Mouse (Mus musculus): ENCODE measurements around the gene Kif26b. TPM values are rescaled to one million over a fixed set of nuclear protein-coding genes. Genes with fewer than 3 reads are reported as not detected.

Gene Kif26b
- under 1 TPM in 1 of 2 experiments, not detected in 1; 0.04 TPM for polyA plus RNA-seq (2017; shearing (Covaris generic))

DNA sequence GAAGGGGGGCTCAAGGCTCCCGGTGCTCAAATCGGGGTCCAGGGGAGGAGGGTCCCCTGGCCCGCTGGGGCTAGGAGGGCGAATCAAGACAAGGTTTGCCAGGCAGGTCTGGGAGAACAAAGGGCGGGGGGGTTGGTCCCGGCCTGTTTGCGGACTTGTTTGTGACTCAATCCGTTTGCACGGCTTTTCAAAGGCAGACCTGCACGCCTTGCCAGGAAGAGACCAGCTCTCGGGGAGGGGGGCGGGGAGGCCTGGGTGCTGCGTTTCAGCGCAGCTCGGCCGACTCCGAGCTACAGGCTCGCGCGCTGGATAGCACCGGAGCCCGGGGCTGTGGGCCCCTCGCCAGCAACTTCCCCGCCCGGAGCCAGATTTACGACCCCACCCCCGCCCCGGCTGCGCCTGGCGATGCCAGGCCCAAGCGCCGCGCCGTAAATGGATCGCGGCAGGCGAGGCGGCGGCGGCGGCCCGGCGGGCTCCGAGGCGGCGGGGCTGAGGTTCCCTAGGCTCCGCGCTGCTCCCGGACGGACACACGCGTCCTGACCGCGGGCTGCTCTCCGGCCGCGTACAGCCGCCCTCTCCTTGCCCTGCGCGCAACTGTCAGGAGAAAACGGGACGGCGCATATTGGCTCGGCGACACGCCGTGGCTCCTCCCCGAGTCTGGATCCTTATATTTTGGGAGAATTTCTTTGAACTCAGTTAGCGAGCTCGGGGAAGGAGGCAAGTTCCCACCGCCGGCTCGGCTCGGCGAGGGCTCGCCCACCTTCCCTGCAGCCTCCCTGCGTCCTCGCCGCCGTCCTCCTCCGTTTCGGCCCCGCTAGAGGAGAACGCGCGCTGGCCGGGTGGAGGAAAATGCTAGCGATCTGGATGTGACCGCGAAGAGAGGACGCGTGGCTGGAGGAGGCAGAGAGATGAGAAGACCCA, at the start of gene Kif26b:
Gene Kif26b (plus strand): TSS at position 695 of the 921 bp plus-strand sequence.
- no peak for ATAC-seq

DNA sequence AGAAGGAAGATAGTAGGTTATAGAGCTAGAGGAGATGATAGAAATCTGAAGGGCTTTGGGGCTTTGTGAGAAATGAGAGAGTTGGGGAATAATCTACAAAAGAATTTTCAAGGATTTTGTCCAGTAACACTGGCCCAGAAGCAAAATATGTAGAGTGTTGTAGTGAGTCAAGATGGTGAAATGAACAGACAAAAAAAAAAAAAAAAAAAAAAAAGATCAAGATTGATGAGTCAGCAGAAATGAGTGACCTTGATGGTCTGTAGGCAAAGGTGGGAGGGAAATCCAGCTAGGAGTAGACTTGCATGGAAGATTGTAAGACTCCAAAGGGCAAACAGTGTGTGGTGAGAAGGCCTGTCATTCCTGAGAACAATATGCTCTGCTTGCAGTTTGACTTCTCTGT, 45.1 kb upstream of the Kif26b start:
- ATAC-seq = no peak

DNA sequence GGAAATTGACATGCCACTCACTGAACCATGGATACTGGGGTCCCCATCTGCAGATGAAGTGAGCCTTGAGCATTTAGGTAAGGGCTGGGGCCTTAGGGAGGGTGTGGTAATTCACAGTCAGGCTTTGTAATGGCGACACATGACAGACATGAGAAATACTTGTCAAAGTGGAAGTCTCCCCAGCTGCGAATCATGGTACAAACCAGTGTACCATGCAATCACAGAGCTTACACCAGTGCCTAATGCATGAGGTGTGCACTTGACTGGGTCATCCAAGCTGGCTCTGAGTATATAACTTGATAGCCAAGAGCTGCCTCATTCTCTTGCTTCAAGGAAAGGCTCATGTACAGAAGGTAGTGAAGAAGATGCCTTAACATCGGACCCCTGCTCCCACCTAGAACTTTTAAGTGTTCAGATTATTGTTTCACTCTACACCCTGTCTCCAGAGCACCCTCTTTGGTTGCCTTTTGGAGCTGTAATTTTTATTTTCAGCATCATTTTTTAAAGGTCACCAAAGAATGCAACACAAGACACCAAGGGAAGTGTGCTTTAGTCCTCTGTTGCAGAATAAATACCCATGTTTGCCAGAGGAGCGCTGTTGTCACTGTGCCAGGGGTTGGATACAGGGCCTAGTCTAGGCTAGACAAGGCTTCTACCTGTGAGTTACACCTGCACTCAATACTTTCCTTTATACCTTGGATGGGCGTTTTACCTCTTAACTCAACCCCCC, 43.6 kb upstream of the Kif26b start:
- no peak for ATAC-seq

DNA sequence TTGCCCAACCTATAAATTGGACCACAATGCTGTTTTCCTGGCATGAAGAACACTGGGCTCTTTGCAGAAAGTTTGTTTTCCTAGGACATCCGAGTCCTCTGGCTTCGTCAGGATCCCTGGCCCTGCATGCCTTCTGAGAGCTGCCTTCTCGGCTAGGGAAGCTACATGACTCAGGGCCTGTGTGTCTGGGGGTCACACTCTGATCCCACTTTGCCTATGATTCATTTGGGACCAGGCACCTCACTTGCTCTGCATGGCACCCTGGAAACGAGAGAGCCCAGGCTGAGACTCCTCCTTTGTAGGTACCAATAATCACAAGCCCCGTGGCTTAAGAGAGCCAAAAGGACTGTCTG, 43.1 kb upstream of the Kif26b start:
- no peak for ATAC-seq

DNA sequence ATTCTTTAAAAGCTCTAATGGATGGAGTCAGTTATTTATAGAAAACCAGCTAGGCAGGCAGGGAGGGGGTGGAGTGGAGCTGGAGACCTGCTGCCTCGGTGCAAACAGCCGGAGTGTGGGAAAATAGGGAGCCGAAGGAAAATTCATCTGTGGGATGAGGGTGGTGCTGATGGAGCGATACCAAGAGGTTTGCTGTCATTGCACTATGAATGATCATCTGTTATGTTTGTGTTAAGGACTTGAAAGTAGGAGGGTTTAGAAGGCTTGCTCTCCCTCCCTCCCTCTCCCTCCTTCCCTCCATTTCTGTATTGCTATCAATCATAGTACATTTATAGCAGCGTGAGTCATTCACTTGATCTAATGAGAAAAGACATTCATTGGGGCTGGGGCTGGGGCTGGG, 42.1 kb upstream of the Kif26b start:
- ATAC-seq = no peak

DNA sequence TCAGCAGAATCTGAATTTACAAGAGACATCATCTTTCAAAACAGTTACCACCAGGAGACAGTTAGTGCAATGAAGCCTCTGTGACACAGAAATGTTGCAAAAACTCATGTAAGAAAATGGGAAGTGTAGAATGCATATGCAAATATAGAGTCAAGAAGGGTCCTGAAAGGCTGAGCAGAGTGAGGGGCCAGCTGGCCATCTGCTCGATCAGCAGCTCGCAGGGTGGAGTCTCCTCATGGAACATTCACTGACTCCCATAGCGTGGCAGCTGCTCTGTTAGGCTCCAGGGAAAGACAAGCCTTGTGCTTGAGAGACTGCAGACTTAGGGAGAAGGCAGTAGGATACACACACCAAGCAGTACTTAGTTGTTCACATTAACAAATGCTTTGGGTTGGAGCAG, 39.8 kb upstream of the Kif26b start:
- ATAC-seq = no peak

DNA sequence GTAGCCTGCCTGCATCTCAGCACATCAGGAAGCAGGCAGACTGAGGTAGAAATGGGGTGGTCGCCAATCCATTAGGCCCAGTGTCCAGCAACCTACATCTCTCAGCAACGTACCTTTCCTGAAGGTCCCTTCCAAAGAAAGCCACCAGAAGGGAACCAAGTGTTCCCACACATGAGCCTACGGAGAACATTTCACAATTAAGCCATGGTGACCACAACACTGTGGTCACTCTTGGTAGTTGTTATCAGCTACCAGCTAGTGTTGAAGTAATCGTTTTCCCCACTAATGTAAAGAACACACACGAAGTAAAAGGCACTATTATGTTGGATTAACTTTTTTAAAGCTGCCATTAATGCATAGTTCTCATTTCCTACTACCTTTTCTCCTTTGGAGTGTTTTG, 37.2 kb upstream of the Kif26b start:
- no peak for ATAC-seq

DNA sequence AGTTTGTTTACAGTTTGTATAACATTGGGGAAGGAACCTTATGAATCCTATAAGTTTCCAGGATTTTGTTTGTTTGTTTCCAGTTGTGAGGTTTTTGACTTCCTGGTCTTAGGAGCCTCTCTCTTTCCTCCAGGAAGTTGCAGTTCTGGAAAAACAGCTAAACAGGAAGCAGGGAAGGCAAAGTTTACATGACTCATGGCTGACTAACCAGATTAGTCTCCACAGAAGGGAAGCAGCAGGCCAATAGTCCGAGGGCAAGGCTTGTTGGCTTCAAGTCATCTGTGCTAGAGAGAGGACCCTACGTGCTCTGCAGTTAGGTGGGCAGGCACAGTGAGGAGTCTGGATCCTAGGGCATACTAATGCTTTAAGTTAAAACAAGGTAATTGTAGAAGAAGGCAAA, 36.4 kb upstream of the Kif26b start:
- no peak for ATAC-seq

DNA sequence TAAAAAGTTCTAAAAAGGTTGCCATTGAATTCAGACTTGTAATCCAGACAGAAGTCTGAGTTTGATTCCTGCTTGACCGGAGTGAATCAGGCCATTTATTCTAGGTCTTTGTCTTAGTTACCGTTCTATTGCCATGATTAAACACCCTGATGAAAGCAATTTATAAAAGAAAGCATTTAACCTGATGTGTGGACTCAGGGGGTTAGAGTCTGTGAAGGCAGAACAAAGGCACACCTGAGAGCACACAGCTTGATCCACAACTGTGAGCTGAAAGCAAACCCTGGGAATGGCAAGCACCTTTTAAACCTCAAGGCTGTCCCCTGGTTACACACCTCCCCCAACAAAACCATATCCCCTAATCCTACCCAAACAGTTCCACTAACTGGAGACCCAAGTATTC, 32.7 kb upstream of the Kif26b start:
- ATAC-seq = no peak

DNA sequence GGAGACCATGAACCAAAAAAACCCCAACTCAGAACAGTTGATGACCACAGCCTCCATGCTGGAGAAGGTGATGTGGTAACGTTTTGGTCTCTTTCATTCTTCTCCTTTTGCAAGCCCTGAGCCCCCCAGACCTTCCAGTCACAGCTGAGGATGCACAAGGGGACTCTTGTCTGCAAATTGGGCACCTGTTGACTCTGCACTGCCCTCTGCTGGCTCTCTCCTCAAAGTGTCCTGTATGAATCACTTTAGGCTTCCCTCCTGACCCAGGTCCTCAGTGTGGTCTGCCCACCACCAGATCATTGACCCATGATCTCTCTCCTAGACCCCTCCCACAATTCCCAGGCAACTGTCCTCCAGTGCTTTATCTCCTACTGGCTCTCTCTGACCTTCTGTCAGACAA, 32.1 kb upstream of the Kif26b start:
- ATAC-seq = no peak

DNA sequence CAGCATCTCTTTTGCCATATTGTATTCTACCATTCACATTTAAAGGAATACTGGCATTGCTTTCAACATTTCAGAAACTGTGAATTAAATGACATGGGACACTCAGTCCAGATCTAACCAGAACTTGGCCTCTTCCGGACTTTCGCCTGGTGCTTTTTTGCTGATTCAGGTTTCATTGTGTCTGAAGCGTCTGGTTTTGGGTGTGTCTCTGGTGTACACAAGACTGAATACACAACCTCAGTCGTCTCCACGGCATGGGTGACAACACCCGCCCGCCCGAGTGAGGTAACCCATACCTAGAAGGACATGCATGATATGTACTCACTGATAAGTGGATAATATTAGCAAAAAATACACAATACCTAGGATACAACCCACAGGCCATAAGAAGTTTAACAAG, 22.0 kb upstream of the Kif26b start:
- no peak for ATAC-seq

DNA sequence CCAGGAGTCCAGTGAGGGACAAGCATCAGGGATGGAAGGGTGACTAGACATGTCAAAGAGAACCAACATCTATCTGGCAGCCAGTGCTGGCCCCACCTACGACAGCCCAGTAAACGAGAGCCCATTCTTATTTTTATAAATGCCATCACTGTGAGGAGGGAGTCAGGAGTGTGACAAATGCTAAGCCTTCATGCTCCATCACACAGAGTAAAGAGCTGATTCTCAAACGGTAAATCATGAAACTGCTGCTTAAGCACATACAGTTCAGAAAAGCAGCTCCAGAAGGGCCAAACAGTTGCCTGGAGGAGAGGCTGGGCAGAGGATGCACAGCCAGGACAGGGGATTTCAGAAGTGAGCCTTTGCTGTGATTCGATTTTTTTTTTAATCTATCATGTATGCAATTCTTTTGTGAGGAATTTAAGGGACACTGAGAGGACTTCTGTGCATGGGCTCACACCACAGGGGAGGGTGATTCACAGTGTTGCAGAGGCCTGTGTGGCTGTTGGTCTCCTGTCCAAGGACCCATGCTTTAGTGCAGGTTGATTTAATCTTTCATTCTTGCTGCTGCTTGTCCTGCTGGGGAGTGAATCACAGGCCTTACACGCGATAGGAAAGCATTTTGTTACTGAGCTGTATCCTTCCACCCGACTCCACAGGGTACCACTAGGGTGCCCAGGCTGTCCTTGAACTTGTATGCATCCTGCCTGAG, 16.4 kb upstream of the Kif26b start:
- no peak for ATAC-seq

DNA sequence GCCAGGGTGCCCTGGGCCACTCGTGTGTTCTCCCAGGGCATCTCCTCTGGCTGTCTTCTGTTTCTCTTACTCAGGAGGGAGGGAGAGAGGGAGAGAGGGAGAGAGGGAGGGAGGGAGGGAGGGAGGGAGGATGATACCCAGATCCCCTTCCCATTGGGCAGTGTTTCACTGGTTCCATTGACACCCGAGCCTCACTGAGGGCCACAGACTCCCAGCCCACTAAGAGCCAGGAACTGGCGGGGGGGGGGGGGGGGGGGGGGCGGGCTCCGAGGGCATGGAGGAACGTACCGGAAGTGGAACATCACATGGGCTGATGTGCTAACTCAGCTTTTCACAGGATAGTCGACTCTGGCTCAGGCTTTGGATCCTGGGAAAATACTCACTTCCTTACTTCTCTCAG, 15.0 kb upstream of the Kif26b start:
- no peak for ATAC-seq

DNA sequence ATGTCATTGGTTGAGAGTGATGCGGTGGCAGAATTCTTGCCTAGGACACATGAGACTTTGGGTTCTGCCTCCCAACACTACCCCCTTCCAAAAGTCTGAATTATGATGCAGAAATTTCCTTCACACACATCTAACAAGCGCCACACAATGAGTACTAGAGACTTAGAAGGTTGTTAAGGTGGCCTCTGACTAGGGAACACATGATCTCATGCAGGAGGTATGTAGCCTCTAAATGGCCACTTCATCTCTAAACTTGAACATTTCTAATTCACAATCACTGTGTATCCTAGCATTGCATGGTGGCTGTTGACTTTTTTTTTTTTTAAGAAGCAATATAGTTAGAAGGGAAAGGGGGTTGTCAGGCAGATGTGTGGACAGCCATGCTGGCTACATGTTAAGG, 13.1 kb upstream of the Kif26b start:
- no peak for ATAC-seq

DNA sequence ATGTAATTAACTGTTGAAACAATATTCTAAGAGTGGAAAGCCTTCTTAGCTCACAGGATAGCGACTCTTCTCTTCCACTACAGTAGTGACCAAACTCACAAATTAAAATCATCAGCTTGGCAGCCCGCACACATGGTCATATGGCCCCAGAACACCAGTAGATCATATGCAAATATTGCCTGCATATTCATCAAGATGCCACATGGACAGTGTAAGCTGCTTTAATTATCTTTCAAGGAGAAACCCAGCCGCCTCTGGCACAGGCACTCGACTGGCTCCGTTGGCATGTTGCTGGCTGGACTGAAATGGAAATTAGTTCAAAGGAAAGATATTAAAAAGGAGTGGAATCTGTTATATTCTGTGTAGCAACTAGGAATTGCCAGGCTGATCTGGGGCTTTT, 6.5 kb upstream of the Kif26b start:
- ATAC-seq = no peak

DNA sequence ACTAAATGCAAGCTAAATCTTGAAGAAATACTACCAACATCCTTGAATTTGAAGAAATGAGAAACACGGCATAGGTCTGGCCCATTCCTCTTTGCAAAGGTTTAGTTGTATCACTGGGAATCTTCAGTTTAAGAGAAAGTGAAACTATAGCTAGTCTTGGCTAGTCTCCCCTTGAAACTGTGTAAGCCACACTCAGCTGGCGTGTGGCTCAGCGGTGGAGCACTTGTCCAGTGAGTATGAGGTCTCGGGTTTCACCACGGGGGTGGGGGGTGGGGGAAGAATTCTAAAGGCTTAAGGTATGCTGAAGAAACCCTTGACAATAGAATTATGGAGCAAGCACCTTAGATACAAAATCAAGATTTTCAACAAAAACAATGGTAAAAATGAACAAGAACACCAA, 5.8 kb upstream of the Kif26b start:
- ATAC-seq = no peak

DNA sequence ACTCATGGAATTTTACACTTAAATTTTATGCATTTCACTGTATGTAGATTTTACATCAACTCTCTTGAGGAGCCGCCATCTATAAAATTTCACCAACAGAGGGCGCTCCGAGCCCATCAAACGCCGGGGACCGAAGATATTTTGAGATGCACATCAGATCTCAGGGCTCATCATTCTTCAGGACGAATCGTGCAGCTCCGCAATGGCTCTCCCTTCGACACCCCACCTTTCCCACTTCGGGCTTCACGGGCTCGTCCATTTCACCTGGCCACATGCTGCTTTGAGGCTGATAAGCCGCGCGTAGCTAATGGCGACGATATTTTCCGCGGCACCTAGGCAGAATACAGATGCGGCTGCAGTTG, 1.8 kb upstream of the Kif26b start:
- peak; percentile 48 for ATAC-seq

DNA sequence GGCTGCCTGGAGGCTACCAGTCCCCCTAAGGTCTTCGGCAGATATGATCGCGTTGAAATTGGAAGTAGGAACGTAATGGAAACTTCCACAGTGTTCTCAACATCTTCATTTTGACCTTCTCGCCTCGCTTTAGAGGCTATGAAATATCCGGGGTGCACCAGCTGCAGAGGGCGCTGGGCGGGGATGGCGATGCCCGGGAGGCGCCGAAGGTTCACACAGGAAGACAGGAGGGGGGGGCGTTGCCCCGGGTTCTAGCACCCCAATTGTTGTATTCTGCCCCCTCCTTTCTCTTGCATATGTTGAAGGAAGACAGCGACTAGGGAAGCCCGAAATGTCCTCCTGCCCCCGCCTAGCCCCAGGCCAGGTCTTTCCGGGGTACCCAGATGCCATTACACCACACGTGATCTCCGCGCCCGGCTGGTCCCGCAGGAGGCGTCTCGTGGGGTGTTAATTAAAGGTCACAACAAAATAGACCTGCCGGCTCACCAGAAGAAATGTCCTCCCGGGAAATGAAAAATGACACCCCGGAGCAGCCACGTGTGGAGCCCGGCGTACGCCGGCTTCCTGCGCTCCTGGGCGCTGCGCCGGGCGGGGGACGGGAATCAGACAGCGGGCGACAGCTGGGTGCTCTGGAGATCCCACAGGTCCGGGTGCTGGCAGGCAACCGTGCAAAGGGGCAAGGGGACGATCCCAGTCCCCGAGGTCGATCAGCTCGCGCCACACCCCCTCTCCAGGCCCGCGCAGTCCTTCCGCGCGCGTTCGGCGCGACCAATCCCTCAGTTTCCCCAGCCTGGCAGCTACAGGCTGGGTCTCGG, 1.2 kb upstream of the Kif26b start:
- ATAC-seq = peak; percentile 48

DNA sequence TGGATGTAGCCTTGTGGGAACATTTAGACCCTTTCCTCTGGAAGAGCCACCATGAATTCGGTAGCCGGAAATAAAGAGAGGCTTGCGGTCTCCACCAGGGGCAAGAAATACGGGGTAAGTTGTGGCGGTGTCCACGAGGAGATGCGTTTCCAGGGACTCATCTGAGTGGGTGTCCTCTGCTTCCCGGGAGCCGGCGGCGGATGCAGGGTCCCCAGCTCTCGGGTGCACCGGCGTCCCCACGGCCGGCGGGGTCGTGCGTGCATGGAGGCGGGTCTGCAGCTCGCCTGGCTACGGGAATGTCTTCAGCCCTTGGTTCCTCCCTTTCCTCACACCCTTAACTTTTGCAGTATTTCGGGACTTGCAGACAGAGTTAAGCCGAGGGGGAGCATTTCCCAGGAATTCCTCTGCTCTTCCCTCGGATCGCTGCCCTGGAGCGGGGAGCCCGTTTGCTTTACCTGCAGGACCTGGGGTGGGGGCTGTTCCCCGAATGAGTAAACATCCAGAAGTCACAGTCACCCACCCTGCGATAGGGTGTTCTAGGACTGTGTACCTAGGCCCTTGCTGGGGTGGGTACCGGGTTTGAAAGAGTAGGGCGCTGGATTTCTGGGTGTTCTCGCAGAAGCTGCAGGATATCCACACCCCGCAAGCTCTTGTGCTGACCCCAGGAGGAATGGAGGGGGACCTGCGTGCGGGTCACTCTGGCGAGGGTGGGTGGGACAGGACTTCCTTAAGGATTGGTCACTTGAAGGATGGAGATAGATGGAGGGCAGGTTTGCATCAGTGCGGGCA, 781 bp downstream of the Kif26b start:
- no peak for ATAC-seq

DNA sequence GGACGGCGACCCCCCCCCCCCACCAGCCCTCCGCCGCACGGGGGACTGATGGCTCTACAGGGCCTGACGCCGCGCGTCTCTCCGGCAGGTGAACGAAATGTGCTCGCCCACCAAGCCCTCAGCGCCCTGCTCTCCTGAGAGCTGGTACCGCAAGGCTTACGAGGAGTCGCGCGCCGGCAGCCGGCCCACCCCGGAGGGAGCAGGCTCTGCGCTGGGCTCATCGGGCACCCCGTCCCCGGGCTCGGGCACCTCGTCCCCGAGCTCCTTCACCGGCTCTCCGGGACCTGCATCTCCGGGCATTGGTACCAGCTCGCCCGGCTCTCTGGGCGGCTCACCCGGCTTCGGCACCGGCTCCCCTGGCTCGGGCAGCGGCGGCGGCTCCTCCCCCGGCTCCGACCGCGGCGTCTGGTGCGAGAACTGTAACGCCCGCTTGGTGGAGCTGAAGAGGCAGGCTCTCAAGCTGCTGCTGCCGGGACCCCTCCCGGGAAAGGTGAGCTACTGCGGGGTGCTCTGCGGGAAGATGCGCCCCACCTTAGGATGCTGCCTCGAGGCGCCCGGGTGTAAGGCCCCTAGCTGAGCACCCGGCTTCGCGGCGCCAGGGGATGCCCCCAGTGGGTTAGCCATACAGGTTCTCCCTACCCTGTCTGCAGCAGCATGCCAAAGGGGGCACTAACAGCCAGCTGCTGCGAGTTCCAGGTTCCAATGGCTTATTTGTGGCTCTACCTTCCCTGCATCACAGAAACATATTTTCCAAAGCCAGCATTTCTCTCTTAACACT, 1.6 kb downstream of the Kif26b start:
- peak; percentile 56 for ATAC-seq

DNA sequence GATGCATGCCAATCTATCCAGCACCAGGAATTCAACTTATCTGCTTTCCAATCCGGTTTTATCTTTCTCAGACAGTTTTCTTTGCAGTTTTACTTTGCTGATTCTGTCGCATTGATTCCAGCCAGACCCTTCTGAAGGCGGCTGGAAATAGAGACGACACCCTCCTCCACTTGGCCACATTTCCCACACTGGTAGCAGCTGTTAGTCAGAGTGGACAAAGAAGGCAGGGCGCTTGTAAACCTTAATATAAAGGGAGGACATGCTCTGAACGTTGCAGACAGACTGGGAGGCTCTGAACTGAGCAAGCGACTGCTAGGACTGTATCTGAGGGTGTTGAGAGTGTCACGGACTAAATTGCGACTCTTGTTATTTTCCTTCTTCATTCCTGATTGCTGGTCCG, 11.3 kb downstream of the Kif26b start:
- no peak for ATAC-seq

All from CD4-positive, CD25-positive, alpha-beta regulatory T cell, adult 4 months (primary cell).